Mouse (Mus musculus): ENCODE measurements around the gene Cacna2d2. TPM values are rescaled to one million over a fixed set of nuclear protein-coding genes. Genes with fewer than 3 reads are reported as not detected.
"Not testable (repeated sequence)": the region's sequence is repeated elsewhere in the genome, so short reads cannot be mapped to it uniquely, and the experiment has no call there.

Cacna2d2 gene
- polyA plus RNA-seq, 1 experiment from 2014 or later = 0.60 TPM

DNA sequence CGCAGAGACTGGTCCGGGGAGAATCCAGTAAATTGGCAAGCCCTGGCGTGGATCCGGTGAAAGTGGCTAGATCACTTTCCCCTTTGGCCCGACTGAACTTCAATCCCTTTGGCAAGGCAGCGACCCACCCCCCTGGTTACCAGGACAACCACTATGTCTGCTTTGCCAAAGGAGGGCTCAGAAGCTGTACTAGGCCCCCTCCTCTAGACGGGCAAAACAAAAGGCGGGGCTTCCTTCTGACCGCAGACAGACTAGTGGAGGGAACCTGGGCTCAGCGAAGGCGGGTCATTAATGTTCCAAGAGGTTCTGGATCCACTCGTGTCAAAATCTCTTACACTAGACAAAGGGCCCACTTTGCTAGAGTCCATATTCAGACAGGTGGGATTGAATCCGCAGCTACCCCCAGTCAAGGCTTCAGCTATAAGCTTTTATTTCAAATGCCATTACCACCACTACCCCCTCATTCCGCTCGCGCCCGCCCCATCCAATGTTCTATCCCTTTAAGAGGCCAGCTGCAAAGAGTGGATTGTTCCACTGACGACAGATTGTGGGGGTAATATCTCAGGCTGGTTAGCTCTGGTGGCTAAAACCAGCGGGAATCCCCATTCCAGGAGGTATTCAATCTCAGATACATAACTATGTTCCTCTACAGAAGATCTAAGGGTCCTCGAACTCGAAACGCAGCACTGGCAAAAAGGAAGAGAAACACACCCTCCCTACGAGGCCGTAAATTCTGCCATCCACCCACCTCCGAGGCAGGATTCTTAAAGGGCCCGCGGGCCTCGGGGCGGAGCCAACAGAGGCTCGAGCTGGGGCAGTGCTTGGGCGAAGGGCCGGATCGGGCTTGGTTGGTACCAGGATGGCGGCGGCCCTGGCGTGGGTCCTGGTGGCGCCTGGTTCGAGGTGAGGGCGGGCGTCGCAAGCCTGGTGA, 169.2 kb downstream of the Cacna2d2 start:
- Histone ChIP-seq H3K4me1 (replicated peaks; ENCODE audit: control insufficient read depth, insufficient read depth, low read length) (peaks cover 41% of the 10 kb centered on the region), H3K9ac (ENCODE audit: low read length) (peak overlapping the region; percentile 81), H3K4me2 (ENCODE audit: low read depth, low read length) (peak overlapping the region; percentile 71), H3K27me3 (ENCODE audit: control insufficient read depth, insufficient read depth, low read depth, low read length) (no peaks in the 10 kb centered on the region), H3K36me3 (ENCODE audit: control insufficient read depth, insufficient read depth, low read length) (peaks cover 19% of the 10 kb centered on the region), H3K9me3 (ENCODE audit: control insufficient read depth, low read length) (no peaks in the 10 kb centered on the region), H3K27ac (ENCODE audit: low read length) (peak overlapping the region; percentile 95), H3K4me3 (ENCODE audit: low read length) (peak overlapping the region; percentile 66)
- peak; percentile 86 for ATAC-seq (ENCODE audit: low read depth)
- under 1% methylated on average over 41 of the region's 41 CpGs for WGBS

DNA sequence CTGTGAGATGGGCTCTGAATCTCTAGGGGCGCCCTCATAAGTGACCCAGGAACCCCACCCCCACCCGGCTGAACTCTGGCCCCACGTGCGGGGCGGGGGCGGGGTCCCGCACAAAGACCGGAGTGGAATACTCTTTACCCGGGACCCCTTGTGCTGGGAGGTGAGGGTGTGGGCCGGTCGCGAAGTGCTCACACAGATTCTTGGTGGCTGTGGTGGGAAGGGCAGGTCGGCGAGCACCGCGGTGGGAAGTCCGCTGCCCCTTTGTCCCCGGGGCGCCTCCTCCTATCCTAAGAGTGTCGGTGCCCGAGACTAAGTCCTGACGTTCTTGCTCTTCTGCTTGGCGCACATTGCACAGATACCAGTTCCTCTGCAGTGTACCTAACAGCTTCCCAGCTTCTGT, 169.9 kb downstream of the Cacna2d2 start:
- H3K9ac ChIP-seq (ENCODE audit: low read length) = peak overlapping the region; percentile 81
- no peaks in the 10 kb centered on the region for H3K9me3 ChIP-seq (ENCODE audit: control insufficient read depth, low read length)
- peak overlapping the region; percentile 95 for H3K27ac ChIP-seq (ENCODE audit: low read length)
- peaks cover 21% of the 10 kb centered on the region for H3K36me3 ChIP-seq (ENCODE audit: control insufficient read depth, insufficient read depth, low read length)
- H3K4me3 ChIP-seq (ENCODE audit: low read length) = peak overlapping the region; percentile 66
- peaks cover 36% of the 10 kb centered on the region for H3K4me1 ChIP-seq (replicated peaks; ENCODE audit: control insufficient read depth, insufficient read depth, low read length)
- peak; percentile 12 for ATAC-seq (ENCODE audit: low read depth)
- no peaks in the 10 kb centered on the region for H3K27me3 ChIP-seq (ENCODE audit: control insufficient read depth, insufficient read depth, low read depth, low read length)
- WGBS = 0% methylated on average over 19 of the region's 23 CpGs
- peak overlapping the region; percentile 71 for H3K4me2 ChIP-seq (ENCODE audit: low read depth, low read length)

DNA sequence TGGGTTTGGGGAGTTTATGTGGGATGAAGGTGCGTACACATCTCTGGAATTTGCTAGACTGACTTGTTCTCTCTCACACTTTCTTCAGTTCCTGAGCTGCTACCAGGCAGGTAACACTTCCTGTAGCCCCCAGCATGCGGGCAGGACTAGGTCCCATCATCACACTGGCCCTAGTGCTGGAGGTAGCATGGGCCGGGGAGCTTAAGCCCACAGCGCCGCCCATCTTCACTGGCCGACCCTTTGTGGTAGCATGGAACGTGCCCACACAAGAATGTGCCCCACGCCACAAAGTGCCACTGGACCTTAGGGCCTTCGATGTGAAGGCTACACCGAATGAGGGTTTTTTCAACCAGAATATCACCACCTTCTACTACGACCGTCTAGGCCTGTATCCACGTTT, 170.6 kb downstream of the Cacna2d2 start:
- ATAC-seq (ENCODE audit: low read depth) = no peak
- no peaks in the 10 kb centered on the region for H3K27me3 ChIP-seq (ENCODE audit: control insufficient read depth, insufficient read depth, low read depth, low read length)
- H3K9ac ChIP-seq (ENCODE audit: low read length) = peak overlapping the region; percentile 81
- H3K9me3 ChIP-seq (ENCODE audit: control insufficient read depth, low read length) = no peaks in the 10 kb centered on the region
- H3K4me1 ChIP-seq (replicated peaks; ENCODE audit: control insufficient read depth, insufficient read depth, low read length) = peaks cover 36% of the 10 kb centered on the region
- 20% methylated on average over 13 of the region's 13 CpGs for WGBS
- H3K4me2 ChIP-seq (ENCODE audit: low read depth, low read length) = peak overlapping the region; percentile 71
- H3K4me3 ChIP-seq (ENCODE audit: low read length) = peak overlapping the region; percentile 66
- H3K27ac ChIP-seq (ENCODE audit: low read length) = peak overlapping the region; percentile 95
- H3K36me3 ChIP-seq (ENCODE audit: control insufficient read depth, insufficient read depth, low read length) = peaks cover 18% of the 10 kb centered on the region

DNA sequence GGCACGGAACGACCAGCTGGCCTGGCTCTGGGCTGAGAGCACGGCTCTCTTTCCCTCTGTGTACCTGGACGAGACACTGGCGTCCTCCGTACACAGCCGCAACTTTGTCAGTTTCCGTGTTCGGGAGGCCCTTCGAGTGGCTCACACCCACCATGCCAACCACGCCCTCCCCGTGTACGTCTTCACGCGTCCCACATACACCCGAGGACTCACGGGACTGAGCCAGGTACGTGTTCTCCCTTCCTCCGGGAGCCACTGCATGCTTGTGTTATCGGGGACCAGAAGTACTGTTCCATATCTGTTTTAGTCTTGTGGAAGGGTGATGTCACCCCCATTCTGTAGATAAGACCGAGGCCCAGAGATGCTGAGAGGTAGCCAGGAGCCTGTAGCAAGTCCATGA, 171.4 kb downstream of the Cacna2d2 start:
- peaks cover 40% of the 10 kb centered on the region for H3K4me1 ChIP-seq (replicated peaks; ENCODE audit: control insufficient read depth, insufficient read depth, low read length)
- H3K27me3 ChIP-seq (ENCODE audit: control insufficient read depth, insufficient read depth, low read depth, low read length) = no peaks in the 10 kb centered on the region
- H3K9me3 ChIP-seq (ENCODE audit: control insufficient read depth, low read length) = no peaks in the 10 kb centered on the region
- peak overlapping the region; percentile 81 for H3K9ac ChIP-seq (ENCODE audit: low read length)
- ATAC-seq (ENCODE audit: low read depth) = no peak
- H3K4me2 ChIP-seq (ENCODE audit: low read depth, low read length) = peak overlapping the region; percentile 71
- H3K36me3 ChIP-seq (ENCODE audit: control insufficient read depth, insufficient read depth, low read length) = peaks cover 18% of the 10 kb centered on the region
- WGBS = 62% methylated on average over 21 of the region's 21 CpGs
- no peak overlapping the region for H3K27ac ChIP-seq (ENCODE audit: low read length)
- H3K4me3 ChIP-seq (ENCODE audit: low read length) = peak overlapping the region; percentile 66

DNA sequence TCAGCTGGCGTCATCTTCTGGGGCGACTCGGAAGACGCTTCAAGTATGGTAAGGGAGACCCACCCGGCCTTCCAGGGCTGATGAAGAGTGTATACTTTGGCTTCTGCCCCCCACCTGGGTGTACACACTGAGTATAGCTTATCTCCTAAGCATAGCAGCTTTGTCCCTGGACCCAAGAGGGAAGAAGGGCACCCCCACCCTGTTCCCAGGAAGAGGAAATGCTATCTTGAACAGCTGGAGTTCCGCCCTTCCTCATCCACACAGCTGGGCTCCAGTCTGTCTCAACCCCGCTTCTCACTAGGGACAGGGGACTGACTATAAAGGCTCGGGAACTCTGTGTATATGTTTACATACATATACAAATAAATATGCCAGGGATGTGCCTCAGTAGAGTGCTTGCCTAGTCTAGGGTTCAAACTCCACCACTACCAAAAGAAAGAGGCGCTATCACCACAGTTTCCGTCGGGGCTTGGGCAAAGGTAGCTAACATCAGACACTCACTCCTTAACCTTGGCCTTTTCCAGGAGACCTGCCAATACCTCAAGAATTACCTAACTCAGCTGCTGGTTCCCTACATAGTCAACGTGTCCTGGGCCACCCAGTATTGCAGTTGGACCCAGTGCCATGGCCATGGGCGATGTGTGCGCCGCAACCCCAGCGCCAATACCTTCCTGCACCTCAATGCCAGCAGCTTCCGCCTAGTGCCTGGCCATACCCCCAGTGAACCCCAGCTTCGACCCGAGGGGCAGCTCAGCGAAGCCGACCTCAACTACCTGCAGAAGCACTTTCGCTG, 172.3 kb downstream of the Cacna2d2 start:
- Histone ChIP-seq H3K27ac (ENCODE audit: low read length) (no peak overlapping the region), H3K4me1 (replicated peaks; ENCODE audit: control insufficient read depth, insufficient read depth, low read length) (peaks cover 43% of the 10 kb centered on the region), H3K9ac (ENCODE audit: low read length) (peak overlapping the region; percentile 44), H3K36me3 (ENCODE audit: control insufficient read depth, insufficient read depth, low read length) (peaks cover 18% of the 10 kb centered on the region), H3K9me3 (ENCODE audit: control insufficient read depth, low read length) (no peaks in the 10 kb centered on the region), H3K27me3 (ENCODE audit: control insufficient read depth, insufficient read depth, low read depth, low read length) (no peaks in the 10 kb centered on the region), H3K4me3 (ENCODE audit: low read length) (no peak overlapping the region; the same call in none of the 2 replicates), H3K4me2 (ENCODE audit: low read depth, low read length) (peak overlapping the region; percentile 71)
- 80% methylated on average over 22 of the region's 22 CpGs for WGBS
- no peak for ATAC-seq (ENCODE audit: low read depth)

DNA sequence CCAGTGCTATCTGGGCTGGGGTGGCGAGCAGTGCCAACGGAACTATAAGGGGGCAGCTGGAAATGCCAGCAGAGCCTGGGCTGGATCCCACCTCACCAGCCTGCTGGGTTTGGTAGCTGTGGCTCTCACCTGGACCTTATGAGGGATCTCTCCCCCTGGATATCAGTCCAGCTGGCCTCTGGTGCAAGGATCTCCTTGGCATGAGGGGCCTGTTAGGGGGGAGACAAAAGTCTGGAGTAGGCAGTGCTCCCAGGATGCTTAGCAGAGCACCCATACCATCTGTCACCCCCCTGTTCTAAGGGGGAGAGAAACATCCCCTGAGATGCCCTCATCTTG, 172.9 kb downstream of the Cacna2d2 start:
- Histone ChIP-seq H3K9ac (ENCODE audit: low read length) (no peak overlapping the region), H3K27me3 (ENCODE audit: control insufficient read depth, insufficient read depth, low read depth, low read length) (no peaks in the 10 kb centered on the region), H3K4me2 (ENCODE audit: low read depth, low read length) (no peak overlapping the region), H3K9me3 (ENCODE audit: control insufficient read depth, low read length) (no peaks in the 10 kb centered on the region), H3K4me1 (replicated peaks; ENCODE audit: control insufficient read depth, insufficient read depth, low read length) (peaks cover 45% of the 10 kb centered on the region), H3K36me3 (ENCODE audit: control insufficient read depth, insufficient read depth, low read length) (peaks cover 18% of the 10 kb centered on the region), H3K27ac (ENCODE audit: low read length) (no peak overlapping the region), H3K4me3 (ENCODE audit: low read length) (no peak overlapping the region)
- no peak for ATAC-seq (ENCODE audit: low read depth)
- WGBS = 100% methylated on average over 2 of the region's 2 CpGs

DNA sequence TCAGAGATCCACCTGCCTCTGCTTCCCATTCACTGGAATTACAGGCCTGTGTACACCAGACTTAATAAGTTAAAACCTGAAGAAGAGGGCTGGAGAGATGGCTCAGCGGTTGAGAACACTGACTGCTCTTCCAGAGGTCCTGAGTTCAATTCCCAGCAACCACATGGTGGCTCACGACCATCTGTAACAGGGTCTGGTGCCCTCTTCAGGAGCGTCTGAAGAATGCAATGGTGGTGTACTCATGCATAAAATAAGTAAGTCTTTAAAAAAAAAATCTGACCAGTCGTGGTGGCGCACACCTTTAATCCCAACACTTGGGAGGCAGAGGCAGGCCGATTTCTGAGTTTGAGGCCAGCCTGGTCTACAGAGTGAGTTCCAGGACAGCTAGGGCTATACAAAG, 174.4 kb downstream of the Cacna2d2 start:
- peaks cover 36% of the 10 kb centered on the region for H3K4me1 ChIP-seq (replicated peaks; ENCODE audit: control insufficient read depth, insufficient read depth, low read length)
- 87% methylated on average over 6 of the region's 6 CpGs for WGBS
- H3K36me3 ChIP-seq (ENCODE audit: control insufficient read depth, insufficient read depth, low read length) = peaks cover 18% of the 10 kb centered on the region
- not testable (repeated sequence) for ATAC-seq (ENCODE audit: low read depth); H3K9me3 ChIP-seq (ENCODE audit: control insufficient read depth, low read length); H3K27me3 ChIP-seq (ENCODE audit: control insufficient read depth, insufficient read depth, low read depth, low read length); H3K27ac ChIP-seq (ENCODE audit: low read length); H3K9ac ChIP-seq (ENCODE audit: low read length); H3K4me3 ChIP-seq (ENCODE audit: low read length); H3K4me2 ChIP-seq (ENCODE audit: low read depth, low read length)

DNA sequence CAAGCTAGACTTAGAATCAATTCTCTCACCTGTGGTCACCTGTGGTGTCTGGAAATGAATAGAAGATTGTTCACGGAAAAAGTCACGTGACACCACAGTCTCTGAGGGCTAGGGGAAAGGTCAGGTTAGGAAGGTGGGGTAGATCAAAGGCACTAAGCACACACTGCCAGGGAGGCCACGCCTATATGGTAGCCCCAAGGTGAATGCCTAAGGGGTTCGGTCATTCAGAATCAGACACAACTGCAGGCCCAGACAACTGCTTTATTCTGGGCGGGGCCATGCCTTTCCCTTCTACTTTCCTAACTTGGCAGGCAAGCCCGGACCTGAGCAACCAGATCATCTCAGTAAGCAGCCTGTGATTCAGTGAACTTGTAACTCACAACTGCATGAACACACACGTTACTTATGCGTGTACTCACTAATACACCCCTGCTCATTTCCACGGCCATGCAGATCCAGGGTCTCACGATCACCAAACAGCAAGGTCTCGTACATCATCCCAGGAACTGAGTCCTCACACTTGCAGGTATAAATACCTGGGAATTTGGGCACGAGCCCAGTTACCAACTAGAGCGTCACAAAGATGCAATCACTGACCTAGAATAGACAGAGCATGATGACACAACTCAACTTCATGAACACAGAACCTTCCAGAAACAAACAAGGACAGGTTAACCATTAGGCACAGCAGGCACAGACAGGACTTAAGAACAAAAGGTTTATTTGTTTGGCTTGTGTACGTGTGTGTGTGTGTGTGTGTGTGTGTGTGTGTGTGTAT, 176.4 kb downstream of the Cacna2d2 start:
- H3K9me3 ChIP-seq (ENCODE audit: control insufficient read depth, low read length) = no peaks in the 10 kb centered on the region
- peaks cover 18% of the 10 kb centered on the region for H3K36me3 ChIP-seq (ENCODE audit: control insufficient read depth, insufficient read depth, low read length)
- no peak overlapping the region for H3K4me3 ChIP-seq (ENCODE audit: low read length)
- 62% methylated on average over 14 of the region's 14 CpGs for WGBS
- peak overlapping the region; percentile 61 for H3K27ac ChIP-seq (ENCODE audit: low read length)
- no peak overlapping the region for H3K4me2 ChIP-seq (ENCODE audit: low read depth, low read length)
- peaks cover 35% of the 10 kb centered on the region for H3K4me1 ChIP-seq (replicated peaks; ENCODE audit: control insufficient read depth, insufficient read depth, low read length)
- H3K27me3 ChIP-seq (ENCODE audit: control insufficient read depth, insufficient read depth, low read depth, low read length) = no peaks in the 10 kb centered on the region
- H3K9ac ChIP-seq (ENCODE audit: low read length) = no peak overlapping the region
- ATAC-seq (ENCODE audit: low read depth) = no peak
